Mouse (Mus musculus) skeletal muscle tissue, adult 2 months (tissue): Measurements from ENCODE around the gene Akr1cl.

ENCODE experiments used
- DNase-seq: peaks from one replicate; pipeline ENCODE4 v3.0.0-alpha.2; 2012; ENCODE audit warnings: low read depth, low spot score

The Akr1cl gene

GRCm38 (mm10) chr1:64993206-64993605, 39.4 kb downstream of the Akr1cl start:
- DNase-seq: no peak

DNA sequence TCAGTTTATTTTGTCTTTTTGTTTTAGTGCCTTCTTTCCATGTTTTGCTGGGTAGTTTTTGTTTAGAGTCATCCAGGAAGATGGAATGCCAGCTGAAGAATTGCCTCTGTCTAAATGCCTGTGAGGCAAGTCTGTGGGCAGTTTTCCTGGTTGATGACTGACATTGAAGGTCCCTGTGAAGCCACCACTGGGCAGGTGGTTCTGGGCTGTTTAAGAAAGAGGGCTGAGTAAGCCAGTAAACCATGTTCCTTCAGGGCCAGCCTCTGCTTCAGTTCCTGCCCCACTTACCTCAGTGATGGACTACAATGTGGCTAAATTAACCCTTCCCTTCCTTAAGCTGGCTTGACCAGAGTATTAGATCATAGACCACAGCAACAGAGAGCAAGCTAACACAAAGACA, 44.4 kb downstream of the Akr1cl start:
- no peak for DNase-seq

DNA sequence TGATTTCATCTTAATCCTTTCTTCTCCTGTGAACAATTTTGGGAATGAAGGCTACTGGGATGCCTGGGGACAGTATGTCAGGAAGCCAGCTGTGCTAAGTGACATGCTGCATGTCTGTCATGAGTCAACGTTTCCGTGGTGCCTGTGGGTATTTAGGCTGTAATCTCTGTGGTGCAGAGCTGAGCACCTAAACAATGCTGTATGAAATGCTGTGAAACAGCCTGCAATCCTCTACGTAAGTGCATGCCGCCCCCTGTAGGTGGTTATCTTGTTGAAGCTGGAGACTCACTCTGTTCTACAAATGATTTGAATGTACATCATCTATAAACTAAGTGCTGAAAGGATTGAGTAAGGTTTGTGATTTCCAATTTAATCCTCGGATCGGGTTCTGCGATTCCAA, 46.4 kb downstream of the Akr1cl start:
- peak; percentile 6 for DNase-seq

- DNase-seq: no peak
Measured at GRCm38 (mm10) chr1:64983247-64983646, 49.3 kb downstream of the Akr1cl start.

- no peak for DNase-seq
Measured at GRCm38 (mm10) chr1:64978321-64978799, 54.2 kb downstream of the Akr1cl start.

DNA sequence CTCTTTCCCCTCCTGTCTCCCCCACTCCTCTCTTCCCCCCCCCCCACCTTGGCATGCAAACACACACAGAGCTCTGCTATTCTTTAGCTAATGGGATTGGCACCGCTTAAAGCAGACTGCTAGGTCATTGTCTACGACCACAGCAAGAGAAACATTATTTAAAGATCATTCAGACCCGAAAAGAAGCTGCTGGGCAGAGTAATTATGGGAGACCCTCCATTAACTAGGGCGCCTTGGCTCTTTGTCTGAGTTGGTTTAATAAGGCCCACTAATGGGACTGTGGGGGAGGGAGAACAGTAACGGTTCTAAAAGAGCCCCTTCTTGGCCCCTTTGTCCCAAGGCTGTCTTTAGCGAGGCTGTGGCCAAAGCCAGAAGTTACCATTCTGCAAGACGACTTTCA, 57.2 kb downstream of the Akr1cl start:
- DNase-seq: no peak

DNA sequence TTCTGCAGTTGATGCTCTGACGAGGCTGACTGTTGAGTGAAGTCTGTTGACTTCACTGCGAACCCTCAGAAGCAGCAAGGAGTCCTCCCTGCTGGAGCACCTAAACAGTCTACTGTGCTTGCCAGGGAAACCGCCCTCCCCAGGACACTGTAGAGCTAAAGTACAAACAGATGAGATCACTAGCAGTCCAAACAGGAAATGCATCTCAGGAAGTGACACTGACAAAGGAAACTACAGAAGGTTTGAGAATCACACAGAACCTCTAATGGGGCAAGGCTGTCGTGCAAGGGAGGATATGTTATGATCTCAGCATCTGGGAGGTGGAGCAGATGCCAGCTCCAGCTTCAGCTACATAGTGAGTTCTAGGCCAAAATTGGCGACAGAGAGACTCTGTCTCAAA, 61.9 kb downstream of the Akr1cl start:
- DNase-seq: no peak
